Comparison of ENCODE assay signal across 32 mouse cellular contexts in genomic region chr15:11283171-11283570, GRCm38 (mm10).
"Had no signal": no experiment of that assay in that cellular context is flagged by ENCODE, and none has a peak within 500 bp of the region (broad histone marks: within the 10 kb centered on the region; RNA-seq: fewer than 3 reads in every experiment).

No protein-coding gene starts in this region.

- H3K27ac ChIP-seq: left cerebral cortex, adult 2 months; limb, embryonic 10.5 days; limb, embryonic 12.5 days; limb, embryonic 13.5 days; limb, embryonic 15.5 days; liver, embryonic 12.5 days; liver, embryonic 13.5 days; liver, embryonic 14.5 days; liver, embryonic 15.5 days; lung, embryonic 15.5 days; macrophage; midbrain, embryonic 10.5 days; midbrain, embryonic 12.5 days; midbrain, embryonic 13.5 days; midbrain, embryonic 15.5 days had no signal

- H3K9me3 ChIP-seq: limb, embryonic 10.5 days; limb, embryonic 12.5 days; limb, embryonic 13.5 days; limb, embryonic 15.5 days; liver, embryonic 12.5 days; liver, embryonic 13.5 days; liver, embryonic 15.5 days; lung, embryonic 15.5 days; megakaryocyte, embryonic 14.5 days; midbrain, embryonic 10.5 days; midbrain, embryonic 12.5 days; midbrain, embryonic 13.5 days; midbrain, embryonic 15.5 days had no signal

- H3K4me1 ChIP-seq: limb, embryonic 10.5 days; limb, embryonic 12.5 days; limb, embryonic 15.5 days; liver, embryonic 12.5 days; liver, embryonic 13.5 days; liver, embryonic 15.5 days; lung, embryonic 15.5 days; megakaryocyte, embryonic 14.5 days; midbrain, embryonic 10.5 days; midbrain, embryonic 12.5 days; midbrain, embryonic 13.5 days; midbrain, embryonic 15.5 days had no signal

- H3K9ac ChIP-seq: limb, embryonic 12.5 days; limb, embryonic 13.5 days; limb, embryonic 15.5 days; liver, embryonic 12.5 days; liver, embryonic 13.5 days; liver, embryonic 14.5 days; liver, embryonic 15.5 days; liver, postnatal 0 days; lung, embryonic 14.5 days; lung, embryonic 15.5 days; midbrain, embryonic 12.5 days; midbrain, embryonic 13.5 days; midbrain, embryonic 15.5 days had no signal

- DNase-seq: left cerebral cortex, postnatal 4 days; liver; liver, embryonic 13.5 days; liver, postnatal 0 days; lung, adult 18-20 months; lung, adult 2 months; lung, embryonic 14.5 days; lung, postnatal 10 days; lung, postnatal 14 days; lung, postnatal 36 days; lung, postnatal 4 days; midbrain, embryonic 14.5 days had no signal

- H3K36me3 ChIP-seq: limb, embryonic 10.5 days; limb, embryonic 12.5 days; limb, embryonic 13.5 days; limb, embryonic 15.5 days; liver, embryonic 12.5 days; liver, embryonic 13.5 days; liver, embryonic 15.5 days; lung, embryonic 15.5 days; midbrain, embryonic 10.5 days; midbrain, embryonic 12.5 days; midbrain, embryonic 13.5 days; midbrain, embryonic 15.5 days had no signal

- H3K27me3 ChIP-seq: limb, embryonic 13.5 days; limb, embryonic 15.5 days; liver, embryonic 12.5 days; liver, embryonic 13.5 days; liver, embryonic 15.5 days; lung, embryonic 15.5 days; megakaryocyte, embryonic 14.5 days; midbrain, embryonic 12.5 days; midbrain, embryonic 13.5 days; midbrain, embryonic 15.5 days had no signal

- H3K4me3 ChIP-seq: left cerebral cortex, adult 2 months; limb, embryonic 10.5 days; limb, embryonic 12.5 days; limb, embryonic 13.5 days; limb, embryonic 15.5 days; liver, embryonic 12.5 days; liver, embryonic 13.5 days; liver, embryonic 15.5 days; lung, embryonic 15.5 days; megakaryocyte, embryonic 14.5 days; midbrain, embryonic 10.5 days; midbrain, embryonic 12.5 days; midbrain, embryonic 13.5 days; midbrain, embryonic 15.5 days; myocyte had no signal

- ATAC-seq: liver, embryonic 12.5 days; liver, postnatal 0 days; lung, postnatal 0 days; midbrain, embryonic 13.5 days; midbrain, embryonic 15.5 days; midbrain, embryonic 16.5 days had no signal

- H3K4me2 ChIP-seq: limb, embryonic 12.5 days; limb, embryonic 13.5 days; limb, embryonic 15.5 days; liver, embryonic 11.5 days; liver, embryonic 12.5 days; liver, embryonic 13.5 days; liver, embryonic 15.5 days; lung, embryonic 14.5 days; lung, embryonic 15.5 days; midbrain, embryonic 11.5 days; midbrain, embryonic 12.5 days; midbrain, embryonic 13.5 days; midbrain, embryonic 15.5 days had no signal
